Mouse (Mus musculus): ENCODE measurements around the gene Vtcn1.
A peak's percentile ranks its signal among the peaks of the same experiment; 100 is the strongest.

Gene Vtcn1

GRCm38 (mm10) chr3:100920611-100921140 lies 95.4 kb downstream of the Vtcn1 start:
- DNase-seq (ENCODE audit: low spot score in 2 of 2), result no peak

GRCm38 (mm10) chr3:100921825-100922505 lies 96.7 kb downstream of the Vtcn1 start, which contains the start of gene Trim45:
TSS of gene Trim45 (plus strand) at chr3:100922202.
- peak; percentile 98 for DNase-seq (ENCODE audit: low spot score in 2 of 2)

GRCm38 (mm10) chr3:100922506-100923375 lies 97.5 kb downstream of the Vtcn1 start:
- DNase-seq (ENCODE audit: low spot score in 2 of 2), result no peak

GRCm38 (mm10) chr3:100924065-100924732 lies 98.9 kb downstream of the Vtcn1 start:
- no peak for DNase-seq (ENCODE audit: low spot score in 2 of 2)

- DNase-seq (ENCODE audit: low spot score in 2 of 2), result no peak
These were observed 99.9 kb downstream of the Vtcn1 start for GRCm38 (mm10) chr3:100925176-100925575.

DNA sequence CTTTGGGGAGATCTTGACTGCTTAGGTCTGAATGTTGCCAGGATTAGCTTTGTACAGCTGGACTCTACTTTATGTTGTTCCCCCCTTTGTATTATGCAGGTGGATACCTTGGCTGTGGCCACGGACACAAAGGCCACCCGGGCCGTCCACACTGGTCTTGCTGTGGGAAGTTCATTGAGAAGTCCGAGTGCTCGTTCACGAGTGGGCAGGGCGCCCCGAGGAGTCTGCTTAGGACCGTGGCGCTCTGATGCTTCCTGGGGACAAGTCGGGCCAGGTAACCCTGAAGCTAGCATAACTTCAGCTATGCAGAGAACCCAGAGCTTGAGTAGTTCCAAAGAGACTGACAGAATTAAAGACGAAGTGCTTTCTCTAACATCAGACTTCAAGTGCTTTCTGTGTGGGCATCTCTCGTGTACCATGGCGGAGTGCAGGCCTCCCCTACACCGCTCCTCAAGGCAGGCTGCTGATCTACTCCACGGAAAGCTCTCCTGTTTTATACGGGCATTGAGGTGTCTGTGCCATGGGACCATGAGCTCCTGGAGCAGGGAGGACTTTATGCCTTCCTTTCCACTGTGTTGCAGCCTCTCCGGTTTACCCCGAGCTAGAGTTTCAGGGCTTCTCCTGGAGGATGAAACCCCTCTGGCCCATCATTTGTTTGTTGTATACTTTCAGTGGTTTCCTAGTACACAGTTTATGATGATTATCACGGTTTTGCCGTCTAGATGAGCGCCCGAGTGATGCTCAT lies 106.2 kb downstream of the Vtcn1 start:
- DNase-seq (ENCODE audit: low spot score in 2 of 2), result no peak

- no peak for DNase-seq (ENCODE audit: low spot score in 2 of 2)
These were observed 107.1 kb downstream of the Vtcn1 start for GRCm38 (mm10) chr3:100932077-100932944.

- DNase-seq (ENCODE audit: low spot score in 2 of 2), result no peak
These were observed 110.3 kb downstream of the Vtcn1 start for GRCm38 (mm10) chr3:100935521-100935920.

- no peak for DNase-seq (ENCODE audit: low spot score in 2 of 2)
These were observed 110.9 kb downstream of the Vtcn1 start for GRCm38 (mm10) chr3:100936201-100936600.

- DNase-seq (ENCODE audit: low spot score in 2 of 2), result no peak
These were observed 113.0 kb downstream of the Vtcn1 start for GRCm38 (mm10) chr3:100938211-100938610.

- DNase-seq (ENCODE audit: low spot score in 2 of 2), result peak in 1 of 2 experiments; percentile 25
These were observed 115.3 kb downstream of the Vtcn1 start for GRCm38 (mm10) chr3:100940496-100941037.

Measured in urinary bladder, postnatal 36 days (tissue).